Mouse (Mus musculus) megakaryocyte progenitor cell, adult 5-6 weeks (primary cell): ENCODE results near the gene Dnajb14. TPM values are rescaled to one million over a fixed set of nuclear protein-coding genes. Genes with fewer than 3 reads are reported as not detected.
A peak's percentile ranks its signal among the peaks of the same experiment; 100 is the strongest.
"Not testable (repeated sequence)": the region's sequence is repeated elsewhere in the genome, so short reads cannot be mapped to it uniquely, and the experiment has no call there.

Experiments used
- ATAC-seq: replicated peaks from 2 replicates; pipeline ENCODE4 v1.8.0; 2016; ENCODE audit warnings: mild to moderate bottlenecking, moderate TSS enrichment, inconsistent platforms; ENCODE audit not compliant: poor library complexity
- total RNA-seq, 2 experiments: library from RNA; stranded (forward) in 1 of 2; stranded (reverse) in 1 of 2; fragments of 157-497, 149-512 nt in 1 of 2; fragments of 200-1000 nt in 1 of 2; gene quantifications; 2 replicates each; pipeline versions ENCODE4 v1.2.3 to v1.2.4; 2015 to 2017

Gene Dnajb14
- total RNA-seq, 2 experiments from 2014 or later, result 5.4 to 7.3 TPM

DNA sequence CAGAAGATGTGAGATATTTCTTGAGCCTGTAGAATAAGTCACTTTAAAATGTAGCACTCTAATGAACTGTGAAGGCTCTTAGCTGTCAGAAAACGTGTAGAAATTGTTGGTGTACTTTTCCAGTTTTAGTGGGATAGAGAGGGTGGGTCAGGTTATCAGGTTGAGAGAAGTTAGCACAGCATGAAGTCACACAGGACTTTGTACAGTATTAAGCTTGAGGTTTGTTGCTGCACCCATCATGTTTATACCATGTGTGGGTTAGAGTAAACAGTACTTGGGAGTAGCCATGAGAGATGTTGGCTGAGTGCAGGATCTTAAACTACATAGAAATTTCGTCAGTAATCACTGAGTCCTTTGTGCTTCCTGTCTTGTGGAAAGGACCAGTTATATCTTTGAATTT lies 45.6 kb downstream of the Dnajb14 start:
- ATAC-seq, result no peak

DNA sequence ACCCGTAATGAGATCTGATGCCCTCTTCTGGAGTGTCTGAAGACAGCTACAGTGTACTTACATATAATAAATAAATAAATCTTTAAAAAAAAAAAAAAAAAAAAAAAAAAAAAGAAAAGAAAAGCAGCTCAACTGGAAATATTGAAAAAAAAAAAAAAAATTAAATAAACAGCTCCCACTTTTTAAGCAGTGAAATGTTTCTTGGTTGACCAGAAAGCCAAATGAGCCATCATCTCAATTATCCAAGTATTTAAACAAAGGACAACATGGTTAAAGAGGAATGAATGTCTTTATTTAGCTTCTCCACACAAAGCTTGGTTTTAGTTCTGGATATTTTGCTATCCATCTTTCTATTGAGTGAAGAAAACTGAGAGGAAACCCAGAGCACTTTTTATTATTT lies 47.1 kb downstream of the Dnajb14 start:
- not testable (repeated sequence) for ATAC-seq

DNA sequence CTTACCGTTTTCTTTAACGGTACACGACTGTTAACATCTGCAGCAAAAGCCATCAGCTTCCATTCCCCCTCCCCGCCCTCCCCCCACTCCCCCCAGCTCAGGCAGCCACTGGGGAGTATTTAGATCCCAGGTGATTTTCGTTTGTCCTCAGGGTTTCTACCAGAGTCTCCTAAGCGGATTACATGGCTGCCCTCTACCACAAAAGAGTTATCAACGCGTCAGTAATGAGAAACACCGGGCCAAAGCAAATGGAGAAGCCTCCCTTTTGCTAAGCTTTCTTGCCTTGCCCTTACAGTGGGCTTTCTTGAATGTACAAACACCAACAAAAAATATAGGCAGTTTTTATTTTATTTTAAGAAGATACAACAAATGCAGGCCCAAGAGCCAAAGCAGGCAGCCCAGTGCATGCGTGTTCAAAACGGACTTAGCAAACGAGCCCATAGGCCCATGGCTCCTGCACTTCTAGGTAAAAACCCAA lies 50.3 kb downstream of the Dnajb14 start:
- no peak for ATAC-seq

DNA sequence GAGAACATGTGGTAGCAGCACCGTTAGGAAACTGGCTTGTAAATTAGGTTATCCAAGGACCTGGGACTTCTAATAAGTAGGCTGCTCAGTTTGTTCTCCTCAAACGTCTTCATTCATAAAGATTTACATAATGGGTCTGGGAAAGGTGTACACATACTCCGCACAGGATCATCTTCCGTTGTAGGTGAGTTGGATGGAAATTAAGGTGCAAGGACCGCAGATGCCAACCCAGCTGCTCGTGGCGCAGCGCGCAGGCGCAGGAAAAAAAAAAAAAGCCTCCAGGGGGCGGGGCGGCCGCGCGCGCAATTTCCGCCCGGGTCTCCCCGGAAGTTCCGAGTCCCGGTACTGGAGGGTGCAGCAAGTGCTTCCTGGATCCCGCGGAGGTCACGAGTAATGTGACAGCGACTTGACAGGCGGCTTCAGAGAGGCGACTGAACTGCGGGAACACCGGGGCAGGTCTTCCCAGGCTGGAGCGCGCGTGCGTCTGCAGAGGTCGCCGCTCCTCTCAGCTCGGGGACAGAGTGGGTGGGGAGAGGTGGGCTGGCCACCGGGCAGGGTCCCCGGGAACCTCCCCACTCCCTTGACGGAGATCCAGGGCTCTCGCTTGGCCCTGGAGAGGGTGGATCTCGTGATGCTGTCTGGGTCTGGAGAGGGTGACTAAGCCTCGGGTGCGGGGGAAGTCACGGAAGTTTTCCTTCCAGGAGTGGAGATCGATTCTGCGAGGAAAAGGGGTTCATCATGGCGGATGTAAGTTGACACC lies 50.9 kb downstream of the Dnajb14 start, which contains the start of gene Lamtor3:
Gene Lamtor3 (plus strand): TSS at position 335 of the 760 bp plus-strand sequence.
- ATAC-seq, result peak; percentile 97

DNA sequence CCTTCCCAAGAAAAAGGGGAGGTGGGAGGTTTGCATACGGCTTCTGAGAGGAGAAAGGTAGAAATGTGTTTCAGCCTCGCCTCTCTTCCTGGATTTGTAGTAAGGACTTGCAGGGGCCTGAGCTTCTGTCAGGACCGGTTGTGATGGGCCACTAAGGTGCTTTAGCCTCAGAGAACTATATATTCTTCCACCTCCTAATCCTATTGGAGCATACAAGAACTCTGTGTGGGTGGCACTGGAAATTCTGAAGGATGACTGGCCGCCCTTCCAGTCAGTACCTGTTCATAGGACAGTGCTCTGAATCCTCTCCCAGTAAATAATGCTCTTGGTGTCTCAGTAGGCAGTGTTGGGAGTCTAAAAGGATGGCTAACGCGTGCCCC lies 51.4 kb downstream of the Dnajb14 start:
- ATAC-seq, result peak; percentile 3; the same call in 1 of the 2 replicates

DNA sequence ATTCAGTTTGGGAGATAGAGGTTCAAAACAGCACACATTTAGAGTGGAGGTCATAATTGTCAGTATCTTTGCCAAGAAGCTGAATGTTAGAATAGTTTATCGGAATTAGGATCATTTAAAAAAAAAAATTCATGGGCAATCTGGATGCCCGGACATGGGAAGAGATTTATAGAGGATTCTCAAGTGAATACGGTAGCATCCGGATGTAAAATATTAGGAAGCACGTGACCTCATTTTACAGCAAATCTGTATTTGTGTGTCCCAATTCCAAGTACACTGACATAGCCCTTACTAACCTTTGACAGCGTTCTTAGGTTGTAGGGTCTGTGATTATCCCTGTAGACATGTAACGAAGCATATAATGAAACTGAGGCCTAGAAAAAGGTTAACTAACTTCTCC lies 51.9 kb downstream of the Dnajb14 start:
- ATAC-seq, result no peak

DNA sequence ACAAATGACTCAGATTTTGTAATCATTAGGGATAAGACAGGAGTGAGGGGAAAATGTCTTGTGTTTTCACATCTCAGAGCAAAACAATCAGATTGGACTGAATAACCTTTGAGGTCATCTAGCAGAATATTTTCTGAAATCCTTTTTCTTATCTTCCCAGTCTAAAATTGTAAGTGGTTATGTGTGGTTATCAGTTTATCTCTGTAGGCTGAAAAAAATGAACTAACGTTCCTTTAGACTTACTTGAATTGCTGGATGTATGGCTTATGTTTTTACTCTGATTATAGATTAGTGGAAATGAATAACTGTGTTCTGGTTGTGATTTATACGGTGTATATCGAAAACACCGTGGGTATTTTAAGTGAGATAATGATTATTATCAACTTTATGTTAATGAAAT lies 53.1 kb downstream of the Dnajb14 start:
- ATAC-seq, result no peak

DNA sequence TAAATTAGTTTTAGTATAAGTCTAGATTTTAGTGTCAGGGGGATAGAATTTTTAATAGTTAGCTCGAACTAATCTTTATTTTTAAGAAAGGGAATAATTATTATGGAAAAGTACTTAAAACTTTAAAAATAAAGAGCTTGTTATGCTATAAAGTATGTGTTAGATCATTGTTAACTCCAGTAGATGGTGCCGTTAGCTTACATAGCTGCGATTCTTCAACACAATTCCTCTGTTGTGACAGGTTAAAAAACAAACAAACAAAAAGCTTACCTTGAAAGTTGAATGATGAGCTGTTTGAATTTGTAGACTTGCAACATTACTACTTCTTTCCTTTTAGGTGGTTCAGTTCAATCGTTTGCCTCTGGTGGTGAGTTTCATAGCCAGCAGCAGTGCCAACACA lies 59.5 kb downstream of the Dnajb14 start:
- no peak for ATAC-seq

DNA sequence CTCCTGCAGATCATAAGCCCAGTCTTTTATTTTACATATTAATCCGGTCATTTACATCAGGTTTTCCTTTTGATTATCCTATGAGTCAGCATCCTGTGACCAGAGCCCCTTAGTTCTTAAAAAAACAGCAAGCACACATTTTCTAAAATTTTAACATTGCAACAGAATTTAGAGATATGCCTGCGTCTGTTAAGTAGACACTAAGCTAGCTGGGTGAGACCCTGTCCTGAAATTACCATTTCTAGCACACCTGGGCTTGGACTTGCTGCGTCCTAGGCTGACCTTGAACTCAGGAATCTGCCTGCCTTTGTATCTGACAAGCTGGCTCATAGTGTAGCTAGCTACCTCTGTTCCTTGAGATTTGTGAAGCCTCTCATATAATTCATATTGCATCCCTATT lies 62.5 kb downstream of the Dnajb14 start:
- no peak for ATAC-seq

DNA sequence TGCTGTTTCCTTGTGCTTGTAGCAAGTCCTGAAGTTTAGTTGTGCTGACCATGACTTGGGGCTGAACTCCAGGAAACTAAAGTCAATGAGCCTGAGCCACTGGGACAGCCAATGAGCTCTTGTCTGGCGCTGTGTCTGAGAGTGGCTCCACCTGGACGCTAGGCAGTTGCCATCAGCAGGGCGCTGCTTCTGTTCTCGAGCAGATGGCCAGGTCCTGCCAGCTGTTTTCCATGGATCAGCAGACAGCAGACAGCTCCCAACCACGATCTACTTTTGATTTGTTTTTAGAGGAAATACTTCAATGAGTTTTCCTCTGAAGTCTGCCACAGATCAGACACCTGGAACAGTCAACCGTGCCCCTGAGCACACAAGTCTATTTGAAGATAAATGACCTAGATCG lies 65.3 kb downstream of the Dnajb14 start:
- ATAC-seq, result no peak

DNA sequence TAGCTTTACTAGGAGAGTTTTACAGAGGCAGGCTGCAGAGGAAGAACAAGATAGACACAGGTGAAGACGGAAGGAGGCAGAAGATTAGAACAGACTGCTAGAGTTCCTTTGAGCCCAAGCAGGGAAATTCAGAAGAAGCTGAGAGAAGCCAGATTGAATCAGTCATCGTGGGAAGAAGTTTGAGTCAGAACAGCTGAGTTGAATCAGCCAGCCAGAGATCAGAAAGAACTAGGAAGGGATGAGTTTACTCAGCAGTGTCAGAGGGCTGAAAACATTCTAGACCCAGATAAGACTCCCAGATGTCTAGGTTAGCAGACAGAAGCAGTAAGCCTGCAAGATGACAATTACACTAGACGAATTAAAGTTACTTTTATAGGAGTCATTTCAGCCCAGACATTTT lies 66.5 kb downstream of the Dnajb14 start:
- ATAC-seq, result no peak

DNA sequence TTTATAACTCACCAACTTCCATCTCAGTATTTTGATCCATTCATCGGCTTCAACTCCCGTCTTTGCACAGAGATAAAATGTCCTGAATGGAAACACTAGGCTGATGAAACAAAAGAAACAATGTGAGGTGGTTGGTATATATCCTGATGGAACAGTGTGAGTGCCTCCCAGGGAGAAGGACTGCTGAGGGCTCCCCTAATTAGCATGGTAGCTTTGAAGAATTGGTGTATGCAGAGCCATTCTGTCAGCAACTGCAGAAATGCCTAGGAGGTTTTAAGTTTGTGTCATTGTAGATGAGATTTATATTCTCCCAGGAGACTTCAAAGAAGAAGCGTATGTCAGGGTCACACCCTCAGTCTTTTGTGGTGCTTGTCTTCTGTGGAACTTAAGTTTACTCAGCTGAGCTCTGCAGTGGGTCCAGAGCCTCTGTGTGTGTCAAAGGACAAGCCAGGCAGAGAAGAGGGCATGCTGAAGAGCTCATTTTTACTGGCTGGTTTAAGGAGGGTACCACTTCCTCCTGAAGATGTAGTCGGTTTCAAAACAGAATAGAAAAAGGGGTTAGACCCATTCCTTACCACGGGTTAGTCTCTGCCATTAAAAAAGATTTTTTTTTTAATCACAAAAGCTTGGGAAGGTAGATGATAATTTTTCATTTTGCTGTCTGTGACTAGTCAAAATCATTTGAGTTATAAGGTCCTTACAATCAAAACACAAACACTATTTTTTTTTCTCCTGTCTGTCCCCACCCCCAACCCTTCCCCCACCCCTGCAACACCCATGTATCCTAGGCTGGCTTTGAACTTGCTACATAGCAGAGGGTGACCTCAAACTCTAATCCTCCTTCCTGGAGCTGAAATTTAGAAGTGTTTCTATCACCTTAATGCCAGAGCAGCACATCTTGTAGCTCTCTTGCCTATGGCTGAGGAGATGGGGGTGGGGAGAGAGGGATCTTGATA lies 68.4 kb downstream of the Dnajb14 start:
- ATAC-seq, result no peak

DNA sequence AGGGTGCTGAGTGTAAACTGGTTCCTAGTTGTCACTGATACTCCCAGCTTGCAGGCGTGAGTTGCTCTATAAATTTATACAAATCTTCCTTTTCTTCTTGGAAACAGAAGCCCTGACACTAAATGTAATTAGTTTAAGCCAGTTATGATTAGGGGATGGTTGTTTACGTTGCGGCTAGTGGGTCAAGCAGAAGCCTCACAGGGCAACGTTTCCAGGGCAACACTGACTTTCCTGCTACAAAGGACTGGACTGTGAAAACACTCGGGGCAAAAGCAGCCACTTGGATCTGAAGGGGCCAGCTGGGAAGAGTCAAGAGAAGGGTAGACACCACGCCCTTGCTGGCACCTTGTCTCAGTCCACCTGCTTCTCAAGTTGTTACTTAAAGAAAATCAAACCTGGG lies 69.1 kb downstream of the Dnajb14 start:
- no peak for ATAC-seq

DNA sequence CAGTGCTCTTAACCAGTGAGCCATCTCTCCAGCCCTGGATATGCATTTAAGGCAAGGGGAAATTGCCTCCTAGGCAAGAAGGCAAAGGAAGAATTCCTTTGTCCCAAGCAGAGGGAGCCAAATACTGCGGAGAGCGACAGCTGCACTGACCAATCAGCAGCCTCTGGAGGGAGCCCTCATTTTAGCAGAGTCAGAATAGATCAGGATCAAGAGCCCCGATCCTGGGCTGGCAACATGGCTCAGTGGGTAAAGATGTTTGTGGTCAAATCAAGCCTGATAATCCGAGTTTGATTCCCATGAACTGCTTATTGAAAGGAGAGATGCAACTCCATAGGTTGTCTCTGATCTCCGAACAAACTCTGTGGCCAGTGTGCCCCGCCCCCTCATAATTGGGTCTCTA lies 71.1 kb downstream of the Dnajb14 start:
- 0 out of 2 replicates have a peak, but pooled peaks have one; percentile 30 for ATAC-seq

DNA sequence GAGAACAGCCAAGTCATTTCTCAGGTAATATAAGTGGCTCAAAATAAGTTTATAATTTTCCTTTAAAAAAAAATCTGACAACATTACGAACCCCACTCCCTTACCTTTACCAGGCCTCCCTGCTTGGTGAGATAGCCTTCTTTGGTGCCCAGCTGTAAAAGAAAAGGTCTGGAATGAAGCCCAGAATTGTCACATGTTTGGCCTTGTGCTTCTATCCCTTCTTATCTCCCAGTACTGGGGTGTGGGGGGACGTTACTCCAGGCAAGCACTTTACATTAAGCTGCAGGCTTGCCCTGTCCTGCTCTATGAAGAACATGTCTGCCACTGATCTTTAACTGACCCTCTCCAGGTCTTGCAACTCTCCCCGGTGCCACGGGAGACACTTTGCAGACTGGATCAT lies 73.3 kb downstream of the Dnajb14 start:
- peak; percentile 78 for ATAC-seq

DNA sequence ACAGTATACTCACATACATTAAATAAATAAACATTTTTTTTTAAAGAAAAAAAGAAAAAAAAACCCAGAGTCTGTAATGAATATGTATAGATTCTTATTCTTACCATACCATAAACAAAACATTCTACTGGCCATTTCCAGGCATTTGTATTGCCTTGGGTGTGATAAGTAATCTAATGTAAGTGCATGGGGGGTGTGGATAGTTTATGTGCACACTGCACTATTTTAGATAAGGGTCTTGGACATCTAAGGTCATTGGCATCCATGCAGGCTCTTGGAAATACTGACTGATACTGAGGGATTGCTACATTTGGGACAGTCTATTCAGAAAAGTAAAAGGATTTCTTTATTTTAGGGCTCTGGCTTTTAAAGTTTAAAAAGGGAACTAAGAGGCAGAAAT lies 74.1 kb downstream of the Dnajb14 start:
- no peak for ATAC-seq

DNA sequence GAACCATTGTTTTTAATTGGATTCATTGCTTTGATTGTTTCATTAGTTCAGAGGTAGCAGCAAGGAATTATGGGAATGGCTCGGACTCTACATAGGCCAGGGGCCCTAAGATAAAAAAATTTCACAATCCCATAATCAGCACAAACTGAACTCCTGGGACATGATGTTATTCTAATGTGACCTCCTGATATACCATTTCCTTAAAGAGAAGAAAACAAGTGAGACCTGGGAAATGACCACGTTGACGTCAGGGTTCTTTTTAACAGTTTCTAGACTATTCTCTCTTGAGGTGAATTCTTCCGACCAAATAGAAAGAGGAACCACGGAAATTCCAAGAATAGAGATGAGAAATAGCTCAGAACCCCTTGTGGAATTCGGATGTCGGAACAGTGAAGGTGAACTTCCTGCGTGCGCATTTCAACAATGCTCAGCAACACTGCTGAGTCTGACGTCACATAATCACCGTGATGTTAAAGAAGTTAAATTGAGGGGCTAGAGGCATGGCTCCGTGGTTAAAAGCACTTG lies 74.7 kb downstream of the Dnajb14 start:
- ATAC-seq, result no peak

DNA sequence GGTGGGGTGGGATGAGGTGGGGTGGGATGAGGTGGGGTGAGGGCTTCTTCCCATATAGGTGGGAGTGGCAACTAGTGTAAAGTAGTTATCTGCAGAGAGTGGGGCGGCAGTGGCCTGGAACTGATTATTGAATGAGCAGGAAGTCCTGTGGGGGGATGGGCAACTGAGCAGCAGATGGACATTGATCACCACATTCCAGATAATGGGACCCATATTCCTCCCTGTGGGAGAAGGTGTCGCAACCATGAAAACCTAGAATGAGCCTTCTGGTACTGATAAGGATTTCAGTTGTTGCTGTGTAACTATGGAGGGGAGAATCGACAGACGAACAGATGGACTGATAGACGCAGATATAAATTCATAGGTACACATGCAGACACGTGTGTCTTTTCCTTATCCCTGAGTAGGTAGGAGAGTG lies 76.3 kb downstream of the Dnajb14 start:
- ATAC-seq, result 0 out of 2 replicates have a peak, but pooled peaks have one; percentile 2

DNA sequence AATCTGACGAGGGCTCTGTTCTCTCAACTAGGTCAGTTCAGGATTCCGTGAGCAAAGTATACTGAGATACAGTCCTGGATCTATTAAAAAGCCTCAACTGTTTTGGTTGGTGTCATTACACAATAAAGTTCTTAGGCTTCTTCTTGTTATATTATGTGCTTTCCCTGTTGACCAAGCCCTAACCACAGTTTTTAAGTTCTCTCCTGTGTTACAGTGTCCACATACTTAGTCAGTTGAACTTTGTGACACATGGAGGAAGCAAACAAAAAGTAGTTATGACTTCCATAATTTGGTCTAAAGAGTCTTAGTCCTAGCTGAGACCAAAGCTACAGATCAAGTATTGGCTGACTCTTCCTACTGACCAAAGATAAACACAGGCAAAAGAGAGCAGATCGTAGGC lies 79.4 kb downstream of the Dnajb14 start:
- peak; percentile 15 for ATAC-seq

DNA sequence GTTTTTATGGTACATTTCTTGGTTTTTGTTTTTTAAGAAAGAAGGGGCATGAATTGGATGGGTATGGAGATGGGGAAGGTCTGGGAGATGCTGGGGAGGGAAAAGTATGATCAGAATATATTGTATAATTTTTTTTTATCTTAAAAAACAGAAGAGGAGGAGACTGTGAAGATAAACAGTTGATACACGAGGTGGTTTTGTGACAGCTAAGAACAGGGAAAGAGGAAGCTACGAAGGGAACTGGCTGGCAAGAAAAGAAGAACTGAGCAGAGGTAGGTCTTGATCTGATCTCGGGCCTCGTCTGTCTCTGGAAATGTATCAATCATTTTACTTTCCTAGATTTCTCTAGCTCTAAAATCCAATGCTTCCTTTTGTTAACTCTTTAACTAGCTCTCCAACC lies 80.0 kb downstream of the Dnajb14 start:
- peak; percentile 33 for ATAC-seq

DNA sequence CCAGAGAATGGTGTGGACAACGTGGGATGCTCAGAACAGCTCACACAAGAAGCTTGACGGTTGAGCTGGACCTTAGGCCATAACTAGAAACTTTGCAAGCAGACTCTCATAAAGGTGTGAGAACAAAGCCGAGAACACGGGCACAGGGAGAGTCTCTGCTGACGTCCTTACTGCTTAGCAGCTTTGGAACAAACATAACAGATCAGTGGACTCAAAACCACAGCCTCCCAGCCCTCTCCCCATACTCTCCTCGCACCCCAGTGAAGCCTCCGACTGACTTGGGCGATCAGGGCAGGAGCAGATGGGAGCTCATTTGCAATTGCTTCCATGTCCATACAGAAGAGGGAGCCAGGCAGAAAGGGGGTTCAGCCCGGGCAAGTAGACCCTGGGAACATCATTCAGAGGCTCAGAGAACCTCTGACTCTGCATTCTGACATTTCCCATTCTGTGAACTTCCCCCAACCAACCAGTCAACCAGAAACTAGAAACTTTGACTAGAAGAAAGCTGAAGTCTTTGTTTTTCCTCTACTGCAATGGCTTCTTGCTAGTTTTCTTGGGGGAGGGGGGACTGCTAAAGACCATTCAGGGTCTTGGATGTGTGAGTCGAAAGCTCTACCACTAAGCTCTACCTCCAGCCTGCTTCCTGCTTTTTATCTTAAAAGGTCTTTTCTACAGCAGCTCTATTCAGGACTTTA lies 82.9 kb downstream of the Dnajb14 start:
- no peak for ATAC-seq
